Mouse (Mus musculus): ENCODE measurements around the gene Tmem117. TPM values are rescaled to one million over a fixed set of nuclear protein-coding genes. Genes with fewer than 3 reads are reported as not detected.

Tmem117 gene
- total and polyA plus RNA-seq, 3 experiments = 3.0 to 12.6 (median 12.5) TPM

GRCm38 (mm10) chr15:94803624-94804342, 174.8 kb downstream of the Tmem117 start:
- no peak for DNase-seq
- Histone ChIP-seq H3K4me1 (ENCODE audit: control insufficient read depth, insufficient read depth, low read length) (no peaks in the 10 kb centered on the region), H3K79me2 (replicated peaks; ENCODE audit: control insufficient read depth, insufficient read depth, low read length) (no peaks in the 10 kb centered on the region), H3K9ac (ENCODE audit: low read depth, low read length) (no peak overlapping the region), H3K4me3 (no peak overlapping the region), H3K27ac (no peak overlapping the region), H3K27me3 (ENCODE audit: control insufficient read depth, insufficient read depth, low read length) (no peaks in the 10 kb centered on the region), H3K36me3 (ENCODE audit: control insufficient read depth, insufficient read depth, low read length) (no peaks in the 10 kb centered on the region)
- 35% methylated on average over 17 of the region's 17 CpGs for WGBS
- intact Hi-C loops (cut with DNase I) = no loop called here
- TF ChIP-seq POLR2A (IDR thresholded peaks at IDR 0.05; ENCODE audit: insufficient read depth, low read depth, low read length) (no peak), CTCF (IDR thresholded peaks at IDR 0.05) (no peak), EP300 (IDR thresholded peaks at IDR 0.05; ENCODE audit: insufficient read depth, low read depth, low read length) (no peak)

GRCm38 (mm10) chr15:94806005-94806404, 177.0 kb downstream of the Tmem117 start:
- intact Hi-C loops (cut with DNase I) = no loop called here
- Histone ChIP-seq H3K27ac (no peak overlapping the region), H3K9ac (ENCODE audit: low read depth, low read length) (no peak overlapping the region), H3K36me3 (ENCODE audit: control insufficient read depth, insufficient read depth, low read length) (no peaks in the 10 kb centered on the region), H3K27me3 (ENCODE audit: control insufficient read depth, insufficient read depth, low read length) (no peaks in the 10 kb centered on the region), H3K79me2 (replicated peaks; ENCODE audit: control insufficient read depth, insufficient read depth, low read length) (no peaks in the 10 kb centered on the region), H3K4me3 (no peak overlapping the region), H3K4me1 (ENCODE audit: control insufficient read depth, insufficient read depth, low read length) (no peaks in the 10 kb centered on the region)
- DNase-seq = no peak
- WGBS = 79% methylated on average over 3 of the region's 3 CpGs
- TF ChIP-seq POLR2A (IDR thresholded peaks at IDR 0.05; ENCODE audit: insufficient read depth, low read depth, low read length) (no peak), EP300 (IDR thresholded peaks at IDR 0.05; ENCODE audit: insufficient read depth, low read depth, low read length) (no peak), CTCF (IDR thresholded peaks at IDR 0.05) (no peak)

- H3K79me2 ChIP-seq (replicated peaks; ENCODE audit: control insufficient read depth, insufficient read depth, low read length) = no peaks in the 10 kb centered on the region
- H3K4me1 ChIP-seq (ENCODE audit: control insufficient read depth, insufficient read depth, low read length) = no peaks in the 10 kb centered on the region
- H3K27me3 ChIP-seq (ENCODE audit: control insufficient read depth, insufficient read depth, low read length) = no peaks in the 10 kb centered on the region
- TF ChIP-seq EP300 (IDR thresholded peaks at IDR 0.05; ENCODE audit: insufficient read depth, low read depth, low read length) (no peak), POLR2A (IDR thresholded peaks at IDR 0.05; ENCODE audit: insufficient read depth, low read depth, low read length) (no peak), CTCF (IDR thresholded peaks at IDR 0.05) (no peak)
- no peak overlapping the region for H3K27ac ChIP-seq
- no peak overlapping the region for H3K9ac ChIP-seq (ENCODE audit: low read depth, low read length)
- intact Hi-C loops (cut with DNase I) = no loop called here
- no peak for DNase-seq
- no peaks in the 10 kb centered on the region for H3K36me3 ChIP-seq (ENCODE audit: control insufficient read depth, insufficient read depth, low read length)
- H3K4me3 ChIP-seq = no peak overlapping the region
- 87% methylated on average over 5 of the region's 5 CpGs for WGBS
These were observed 182.5 kb downstream of the Tmem117 start for GRCm38 (mm10) chr15:94811550-94811949.

GRCm38 (mm10) chr15:94814213-94815100, 185.4 kb downstream of the Tmem117 start:
- H3K9ac ChIP-seq (ENCODE audit: low read depth, low read length) = no peak overlapping the region
- peak; percentile 18 to 19 for DNase-seq
- TF ChIP-seq CTCF (IDR thresholded peaks at IDR 0.05) (no peak), POLR2A (IDR thresholded peaks at IDR 0.05; ENCODE audit: insufficient read depth, low read depth, low read length) (no peak), EP300 (IDR thresholded peaks at IDR 0.05; ENCODE audit: insufficient read depth, low read depth, low read length) (no peak)
- no peaks in the 10 kb centered on the region for H3K27me3 ChIP-seq (ENCODE audit: control insufficient read depth, insufficient read depth, low read length)
- no peak overlapping the region for H3K4me3 ChIP-seq
- no peaks in the 10 kb centered on the region for H3K36me3 ChIP-seq (ENCODE audit: control insufficient read depth, insufficient read depth, low read length)
- no peaks in the 10 kb centered on the region for H3K79me2 ChIP-seq (replicated peaks; ENCODE audit: control insufficient read depth, insufficient read depth, low read length)
- H3K27ac ChIP-seq = no peak overlapping the region
- 64% methylated on average over 15 of the region's 15 CpGs for WGBS
- intact Hi-C loops (cut with DNase I) = no loop called here
- no peaks in the 10 kb centered on the region for H3K4me1 ChIP-seq (ENCODE audit: control insufficient read depth, insufficient read depth, low read length)

GRCm38 (mm10) chr15:94835634-94836033, 206.6 kb downstream of the Tmem117 start:
- intact Hi-C loops (cut with DNase I) = no loop called here
- DNase-seq = no peak
- Histone ChIP-seq H3K27ac (no peak overlapping the region), H3K27me3 (ENCODE audit: control insufficient read depth, insufficient read depth, low read length) (no peaks in the 10 kb centered on the region), H3K36me3 (ENCODE audit: control insufficient read depth, insufficient read depth, low read length) (no peaks in the 10 kb centered on the region), H3K79me2 (replicated peaks; ENCODE audit: control insufficient read depth, insufficient read depth, low read length) (no peaks in the 10 kb centered on the region), H3K4me3 (no peak overlapping the region), H3K4me1 (ENCODE audit: control insufficient read depth, insufficient read depth, low read length) (no peaks in the 10 kb centered on the region), H3K9ac (ENCODE audit: low read depth, low read length) (no peak overlapping the region)
- no peak for TF ChIP-seq EP300 (IDR thresholded peaks at IDR 0.05; ENCODE audit: insufficient read depth, low read depth, low read length)
- no peak for TF ChIP-seq CTCF (IDR thresholded peaks at IDR 0.05)
- TF ChIP-seq POLR2A (IDR thresholded peaks at IDR 0.05; ENCODE audit: insufficient read depth, low read depth, low read length) = no peak
- 73% methylated on average over 3 of the region's 3 CpGs for WGBS

GRCm38 (mm10) chr15:94838646-94839045, 209.6 kb downstream of the Tmem117 start:
- Histone ChIP-seq H3K4me1 (ENCODE audit: control insufficient read depth, insufficient read depth, low read length) (no peaks in the 10 kb centered on the region), H3K9ac (ENCODE audit: low read depth, low read length) (no peak overlapping the region), H3K27me3 (ENCODE audit: control insufficient read depth, insufficient read depth, low read length) (no peaks in the 10 kb centered on the region), H3K79me2 (replicated peaks; ENCODE audit: control insufficient read depth, insufficient read depth, low read length) (no peaks in the 10 kb centered on the region), H3K36me3 (ENCODE audit: control insufficient read depth, insufficient read depth, low read length) (no peaks in the 10 kb centered on the region), H3K27ac (no peak overlapping the region), H3K4me3 (no peak overlapping the region)
- 60% methylated on average over 4 of the region's 4 CpGs for WGBS
- intact Hi-C loops (cut with DNase I) = no loop called here
- no peak for DNase-seq
- TF ChIP-seq POLR2A (IDR thresholded peaks at IDR 0.05; ENCODE audit: insufficient read depth, low read depth, low read length) = no peak
- no peak for TF ChIP-seq CTCF (IDR thresholded peaks at IDR 0.05)
- TF ChIP-seq EP300 (IDR thresholded peaks at IDR 0.05; ENCODE audit: insufficient read depth, low read depth, low read length) = no peak

Measured in heart, adult 2 months (tissue).